Mouse (Mus musculus) myocyte (in vitro differentiated cells): ENCODE measurements at regions not wholly inside any gene's neighbourhood (a gene's known extent, or its start where the extent isn't known, plus 50 kb on each side); places are given as distances from the start of the nearest gene placed in this dataset.

Source experiments
- CEBPB ChIP-seq: IDR thresholded peaks from 2 replicates; pipeline ENCODE4 v1.6.1; 2011; ENCODE audit warnings: mild to moderate bottlenecking, moderate library complexity; ENCODE audit not compliant: poor library complexity, insufficient read depth, severe bottlenecking
- MAX ChIP-seq: IDR thresholded peaks from one replicate; pipeline ENCODE4 v1.6.1; 2011; ENCODE audit warnings: low read depth, mild to moderate bottlenecking, control low read depth
- MYOD1 ChIP-seq, 3 experiments: IDR thresholded peaks; one replicate each; pipeline ENCODE4 v1.6.1; 2011; ENCODE audit warnings: control low read depth in 2 of 3, low read depth in 2 of 3, mild to moderate bottlenecking in 2 of 3, moderate library complexity in 1 of 3; ENCODE audit not compliant: insufficient read length in 2 of 3, control insufficient read depth in 1 of 3
- MYOG ChIP-seq, 3 experiments: IDR thresholded peaks; one replicate each; pipeline ENCODE4 v1.6.1; 2011; ENCODE audit warnings: control low read depth in 2 of 3, low read depth in 2 of 3, mild to moderate bottlenecking in 2 of 3; ENCODE audit not compliant: insufficient read length in 2 of 3, control insufficient read depth in 1 of 3, insufficient read depth in 1 of 3
- POLR2A ChIP-seq: IDR thresholded peaks from one replicate; pipeline ENCODE4 v1.6.1; 2011; ENCODE audit warnings: low read depth, mild to moderate bottlenecking, control low read depth, moderate library complexity; ENCODE audit not compliant: insufficient read length
- POLR2AphosphoS2 ChIP-seq: IDR thresholded peaks from one replicate; pipeline ENCODE4 v1.6.1; 2011; ENCODE audit warnings: low read depth, control low read depth; ENCODE audit not compliant: insufficient read length
- TCF12 ChIP-seq: IDR thresholded peaks from one replicate; pipeline ENCODE4 v1.6.1; 2011; ENCODE audit warnings: mild to moderate bottlenecking, control low read depth; ENCODE audit not compliant: poor library complexity, insufficient read depth, severe bottlenecking
- TCF3 ChIP-seq: IDR thresholded peaks from one replicate; pipeline ENCODE4 v1.6.1; 2011; ENCODE audit warnings: low read depth, control low read depth; ENCODE audit not compliant: insufficient read length
- USF1 ChIP-seq: IDR thresholded peaks from one replicate; pipeline ENCODE4 v1.6.1; 2011; ENCODE audit warnings: low read depth, mild to moderate bottlenecking, control low read depth, moderate library complexity

- no peak for TF ChIP-seq POLR2A
- no peak for TF ChIP-seq TCF12
- TF ChIP-seq CEBPB, result no peak
- TF ChIP-seq MYOG (IDR thresholded peaks at IDR 0.05; ENCODE audit: control insufficient read depth in 1 of 3, insufficient read depth in 1 of 3, insufficient read length in 2 of 3, low read depth in 2 of 3), result no peak
- TF ChIP-seq USF1, result no peak
- TF ChIP-seq MYOD1 (IDR thresholded peaks at IDR 0.05; ENCODE audit: control insufficient read depth in 1 of 3, insufficient read length in 2 of 3, low read depth in 2 of 3), result no peak
- TF ChIP-seq POLR2AphosphoS2, result no peak
- TF ChIP-seq TCF3, result no peak
- TF ChIP-seq MAX, result no peak
These were observed 122.5 kb upstream of the Nampt start for GRCm38 (mm10) chr12:32696832-32697231.
